Mouse (Mus musculus): ENCODE measurements around the gene Trex2. TPM values are rescaled to one million over a fixed set of nuclear protein-coding genes. Genes with fewer than 3 reads are reported as not detected.

The Trex2 gene
- polyA plus RNA-seq, 1 experiment from 2014 or later, result not detected

- Histone ChIP-seq H3K4me1 (no peaks in the 10 kb centered on the region), H3K27ac (no peak overlapping the region), H3K4me3 (no peak overlapping the region), H3K27me3 (replicated peaks) (no peaks in the 10 kb centered on the region), H3K9ac (no peak overlapping the region), H3K36me3 (no peaks in the 10 kb centered on the region), H3K9me3 (no peaks in the 10 kb centered on the region), H3K4me2 (replicated peaks) (no peak overlapping the region)
- WGBS, result 80% methylated on average over 1 of the region's 1 CpGs
- no peak for ATAC-seq (ENCODE audit: low FRiP score, low read depth)
Observed at GRCm38 (mm10) chrX:73468752-73469151, 33.6 kb upstream of the Trex2 start.

DNA sequence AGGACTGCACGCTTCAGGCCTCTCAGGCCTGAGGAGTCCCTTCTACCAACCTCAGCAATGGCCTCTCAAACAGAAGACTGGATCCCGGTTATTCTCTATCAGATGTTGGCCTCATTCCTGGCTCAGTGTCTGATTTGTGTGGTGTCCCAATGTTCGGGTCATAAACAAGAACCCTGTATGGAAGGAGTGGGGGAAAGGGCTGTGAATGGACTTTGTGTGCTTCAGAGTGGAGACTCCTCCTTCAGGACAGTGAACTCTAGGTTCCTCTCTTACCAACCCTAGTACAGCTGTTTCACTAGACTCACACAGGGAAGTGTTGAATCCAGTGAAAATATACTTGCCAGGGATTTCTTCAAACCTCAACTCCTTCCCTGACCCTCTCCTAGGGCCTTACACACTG lies 33.2 kb upstream of the Trex2 start:
- no peaks in the 10 kb centered on the region for H3K27me3 ChIP-seq (replicated peaks)
- no peaks in the 10 kb centered on the region for H3K9me3 ChIP-seq
- H3K36me3 ChIP-seq, result no peaks in the 10 kb centered on the region
- H3K4me1 ChIP-seq, result no peaks in the 10 kb centered on the region
- WGBS, result 76% methylated on average over 3 of the region's 3 CpGs
- no peak for ATAC-seq (ENCODE audit: low FRiP score, low read depth)
- H3K27ac ChIP-seq, result no peak overlapping the region
- H3K4me3 ChIP-seq, result no peak overlapping the region
- no peak overlapping the region for H3K9ac ChIP-seq
- no peak overlapping the region for H3K4me2 ChIP-seq (replicated peaks)

DNA sequence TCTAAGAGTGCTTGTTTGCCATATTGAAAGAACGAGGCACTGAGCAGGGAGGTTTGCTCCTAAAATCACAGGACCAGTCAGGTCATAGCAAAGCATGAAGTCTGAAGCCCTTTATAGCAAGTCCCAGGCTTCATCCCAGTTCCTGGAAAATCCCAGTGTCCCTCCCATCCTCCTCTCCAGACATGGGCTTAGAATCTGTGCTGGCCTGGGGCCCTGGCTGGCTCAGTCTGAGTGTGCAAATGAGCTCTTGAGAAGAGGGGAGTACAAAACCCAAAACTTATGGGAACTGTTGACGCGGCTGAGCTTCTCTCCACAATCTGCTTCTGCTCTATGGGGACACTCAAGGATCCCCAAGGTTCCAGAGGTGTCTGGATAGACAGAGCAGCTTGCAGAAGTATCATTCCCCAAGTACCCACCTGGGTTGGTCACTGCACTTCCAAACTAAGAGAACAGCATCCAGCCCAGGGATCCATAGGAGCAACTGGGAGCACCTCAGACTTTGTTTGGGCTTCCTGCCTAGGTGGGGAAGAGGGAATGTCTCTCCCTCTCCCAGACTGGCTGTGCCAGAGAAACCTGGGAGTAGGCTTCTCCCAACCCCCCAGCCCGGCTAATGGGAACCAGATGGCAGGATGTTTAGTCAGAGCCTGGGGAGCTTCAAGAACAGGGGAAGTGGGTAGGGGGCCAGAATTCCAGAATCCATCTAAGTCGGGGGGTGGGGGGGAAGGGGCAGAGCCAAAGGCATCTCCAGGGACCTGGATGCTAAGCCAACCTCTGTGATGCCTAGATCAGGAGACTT lies 32.5 kb upstream of the Trex2 start:
- no peaks in the 10 kb centered on the region for H3K27me3 ChIP-seq (replicated peaks)
- H3K4me3 ChIP-seq, result no peak overlapping the region
- H3K4me1 ChIP-seq, result no peaks in the 10 kb centered on the region
- H3K36me3 ChIP-seq, result no peaks in the 10 kb centered on the region
- no peak for ATAC-seq (ENCODE audit: low FRiP score, low read depth)
- WGBS, result 62% methylated on average over 5 of the region's 5 CpGs
- H3K4me2 ChIP-seq (replicated peaks), result no peak overlapping the region
- no peak overlapping the region for H3K27ac ChIP-seq
- no peak overlapping the region for H3K9ac ChIP-seq
- no peaks in the 10 kb centered on the region for H3K9me3 ChIP-seq

GRCm38 (mm10) chrX:73465483-73466186 lies 30.5 kb upstream of the Trex2 start:
- WGBS, result 68% methylated on average over 9 of the region's 9 CpGs
- H3K27ac ChIP-seq, result no peak overlapping the region

DNA sequence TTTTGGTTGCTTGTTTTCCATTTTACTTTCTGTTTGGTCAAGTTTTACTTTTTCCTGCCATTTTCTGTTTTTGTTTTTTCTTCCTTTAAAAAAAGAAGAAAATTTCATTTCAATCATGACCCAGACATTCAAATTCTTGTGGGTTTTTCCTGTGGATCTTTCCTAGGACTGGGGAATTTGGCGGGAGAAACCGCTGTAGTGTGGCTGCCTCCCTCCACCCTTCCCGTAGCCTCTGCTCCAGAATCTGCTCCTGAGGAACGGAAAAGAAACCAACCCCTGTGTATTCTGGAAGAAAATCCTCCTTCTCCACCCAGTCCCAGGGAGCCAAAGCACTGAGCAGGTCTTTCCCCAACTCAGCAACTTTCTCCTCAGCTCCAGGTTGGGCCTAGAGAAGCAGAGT lies 25.6 kb upstream of the Trex2 start:
- H3K27me3 ChIP-seq (replicated peaks), result no peaks in the 10 kb centered on the region
- ATAC-seq (ENCODE audit: low FRiP score, low read depth), result no peak
- no peaks in the 10 kb centered on the region for H3K36me3 ChIP-seq
- H3K4me3 ChIP-seq, result no peak overlapping the region
- 85% methylated on average over 4 of the region's 4 CpGs for WGBS
- H3K4me1 ChIP-seq, result no peaks in the 10 kb centered on the region
- H3K9me3 ChIP-seq, result no peaks in the 10 kb centered on the region
- H3K4me2 ChIP-seq (replicated peaks), result no peak overlapping the region
- H3K27ac ChIP-seq, result no peak overlapping the region
- H3K9ac ChIP-seq, result no peak overlapping the region

More at GRCm38 (mm10) chrX:73465483-73466186, 30.5 kb upstream of the Trex2 start:
- no peak for ATAC-seq (ENCODE audit: low FRiP score, low read depth)
- Histone ChIP-seq H3K4me1 (no peaks in the 10 kb centered on the region), H3K9me3 (no peaks in the 10 kb centered on the region), H3K4me2 (replicated peaks) (no peak overlapping the region), H3K4me3 (no peak overlapping the region), H3K27me3 (replicated peaks) (no peaks in the 10 kb centered on the region), H3K36me3 (no peaks in the 10 kb centered on the region), H3K9ac (no peak overlapping the region)

DNA sequence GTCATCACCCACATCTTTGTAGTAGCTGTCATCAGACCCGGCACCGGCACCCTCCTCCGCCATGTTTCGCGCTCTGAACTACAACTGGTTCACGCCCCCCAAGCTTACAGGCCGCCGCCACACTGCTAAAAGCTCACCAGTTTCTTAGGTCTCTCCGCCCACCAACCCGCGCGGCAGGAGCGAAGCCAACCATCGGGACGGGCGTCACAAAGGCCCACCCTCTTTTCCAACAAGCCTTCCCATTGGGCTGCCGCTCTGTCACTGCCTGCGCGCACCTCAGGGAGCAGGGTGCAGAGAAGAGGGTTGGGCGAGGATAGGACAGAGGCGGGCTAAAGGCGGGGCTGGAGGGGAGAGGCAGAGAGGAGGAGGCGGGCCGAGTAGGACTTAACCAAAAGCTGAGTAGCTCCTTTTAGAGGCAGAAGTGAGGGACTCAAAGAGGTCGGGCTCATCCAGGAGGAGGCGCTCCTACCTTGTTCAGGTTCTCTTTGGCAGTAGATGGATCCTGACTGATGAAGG lies 23.8 kb upstream of the Trex2 start, which contains the start of gene Haus7:
Gene Haus7 (minus strand): TSS at position 168 of the 516 bp plus-strand sequence.
- 16% methylated on average over 26 of the region's 26 CpGs for WGBS
- Histone ChIP-seq H3K9ac (peak within 1 kb of the TSS; percentile 35), H3K36me3 (no peaks in the 10 kb centered on the region; the same call in 1 of the 2 replicates), H3K4me2 (replicated peaks) (peak within 1 kb of the TSS; percentile 61), H3K9me3 (no peaks in the 10 kb centered on the region), H3K27ac (no peak within 1 kb of the TSS), H3K4me3 (peak within 1 kb of the TSS; percentile 49), H3K27me3 (replicated peaks) (no peaks in the 10 kb centered on the region), H3K4me1 (no peaks in the 10 kb centered on the region)
- ATAC-seq (ENCODE audit: low FRiP score, low read depth), result peak; percentile 100

DNA sequence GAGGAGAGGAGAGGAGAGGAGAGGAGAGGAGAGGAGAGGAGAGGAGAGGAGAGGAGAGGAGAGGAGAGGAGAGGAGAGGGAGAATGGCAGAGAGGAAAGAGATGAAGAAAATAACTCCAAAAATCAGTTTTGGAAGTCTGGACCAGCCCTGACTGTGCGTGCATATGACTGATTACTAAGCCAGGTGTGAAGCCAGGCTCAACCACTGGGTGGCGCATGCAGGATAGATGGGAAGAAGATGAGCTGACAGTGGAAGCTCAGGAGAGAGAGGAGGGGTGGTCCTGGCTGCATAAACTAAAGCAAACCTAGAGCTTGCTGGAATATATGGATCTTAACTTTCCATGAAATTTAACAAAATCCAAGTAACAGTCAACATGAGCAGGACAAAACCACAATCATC lies 16.8 kb upstream of the Trex2 start:
- no peak overlapping the region for H3K9ac ChIP-seq

DNA sequence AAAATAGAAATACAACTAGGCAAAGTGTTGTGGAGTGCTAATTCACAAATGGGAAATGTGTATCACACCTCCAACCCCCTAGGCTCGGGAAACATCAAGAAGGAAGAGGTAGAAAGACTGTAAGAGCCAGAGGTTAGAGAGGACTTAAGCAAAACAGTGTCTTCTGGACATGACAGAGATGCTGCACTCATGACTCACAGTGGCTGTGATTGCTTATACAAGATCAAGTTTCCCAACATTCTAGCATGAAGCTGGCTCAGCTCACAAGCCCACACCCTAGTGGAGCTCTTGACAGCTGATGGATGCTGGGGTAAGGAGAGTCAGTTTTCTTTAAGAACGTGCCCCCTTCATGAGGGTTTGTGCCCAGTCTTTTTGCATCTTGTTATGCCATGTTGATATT lies 6.3 kb upstream of the Trex2 start:
- no peak overlapping the region for H3K4me3 ChIP-seq
- H3K27ac ChIP-seq, result no peak overlapping the region
- no peak overlapping the region for H3K4me2 ChIP-seq (replicated peaks)
- H3K27me3 ChIP-seq (replicated peaks), result no peaks in the 10 kb centered on the region
- no peaks in the 10 kb centered on the region for H3K9me3 ChIP-seq
- no peak for ATAC-seq (ENCODE audit: low FRiP score, low read depth)
- no peak overlapping the region for H3K9ac ChIP-seq
- 77% methylated on average over 2 of the region's 2 CpGs for WGBS
- 0 out of 2 replicates have a peak, but pooled peaks cover 3% of the 10 kb centered on the region for H3K36me3 ChIP-seq
- H3K4me1 ChIP-seq, result no peaks in the 10 kb centered on the region

More for the DNA sequence above, 16.8 kb upstream of the Trex2 start:
- Histone ChIP-seq H3K36me3 (no peaks in the 10 kb centered on the region; the same call in 1 of the 2 replicates), H3K4me1 (no peaks in the 10 kb centered on the region), H3K9me3 (no peaks in the 10 kb centered on the region), H3K27me3 (replicated peaks) (no peaks in the 10 kb centered on the region), H3K4me3 (no peak overlapping the region), H3K27ac (no peak overlapping the region), H3K4me2 (replicated peaks) (no peak overlapping the region)
- no peak for ATAC-seq (ENCODE audit: low FRiP score, low read depth)
- WGBS, result 29% methylated on average over 2 of the region's 2 CpGs

DNA sequence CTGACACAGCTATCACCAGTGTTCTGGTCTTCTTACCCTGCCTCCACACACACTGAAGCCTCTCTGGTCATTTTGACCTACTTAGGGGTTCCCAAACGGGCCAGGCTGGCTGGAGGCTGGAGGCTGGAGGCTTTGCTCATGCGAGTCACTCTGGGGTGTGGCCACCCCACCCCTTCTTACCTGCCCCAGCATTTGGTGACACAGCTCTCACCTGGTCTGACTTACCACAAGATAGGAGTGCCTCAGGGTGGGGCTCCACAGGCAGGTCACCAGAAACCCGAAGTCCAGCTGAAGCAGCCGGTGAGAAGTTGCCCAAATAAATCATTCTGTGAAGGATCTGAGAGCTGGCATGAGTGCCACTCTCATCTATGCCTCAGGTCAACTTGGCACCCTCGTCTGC lies 2.3 kb downstream of the Trex2 start:
- Histone ChIP-seq H3K27me3 (replicated peaks) (no peaks in the 10 kb centered on the region), H3K27ac (no peak overlapping the region), H3K9ac (no peak overlapping the region), H3K4me2 (replicated peaks) (no peak overlapping the region), H3K4me3 (no peak overlapping the region), H3K9me3 (no peaks in the 10 kb centered on the region), H3K36me3 (0 out of 2 replicates have a peak, but pooled peaks cover 5% of the 10 kb centered on the region), H3K4me1 (no peaks in the 10 kb centered on the region)
- ATAC-seq (ENCODE audit: low FRiP score, low read depth), result no peak
- 76% methylated on average over 5 of the region's 5 CpGs for WGBS

GRCm38 (mm10) chrX:73430036-73430435 lies 5.1 kb downstream of the Trex2 start:
- no peak overlapping the region for H3K4me3 ChIP-seq
- H3K27ac ChIP-seq, result no peak overlapping the region
- no peaks in the 10 kb centered on the region for H3K9me3 ChIP-seq
- ATAC-seq (ENCODE audit: low FRiP score, low read depth), result no peak
- no peaks in the 10 kb centered on the region for H3K36me3 ChIP-seq
- H3K4me1 ChIP-seq, result no peaks in the 10 kb centered on the region
- no peaks in the 10 kb centered on the region for H3K27me3 ChIP-seq (replicated peaks)
- no peak overlapping the region for H3K9ac ChIP-seq
- 80% methylated on average over 2 of the region's 2 CpGs for WGBS
- no peak overlapping the region for H3K4me2 ChIP-seq (replicated peaks)

DNA sequence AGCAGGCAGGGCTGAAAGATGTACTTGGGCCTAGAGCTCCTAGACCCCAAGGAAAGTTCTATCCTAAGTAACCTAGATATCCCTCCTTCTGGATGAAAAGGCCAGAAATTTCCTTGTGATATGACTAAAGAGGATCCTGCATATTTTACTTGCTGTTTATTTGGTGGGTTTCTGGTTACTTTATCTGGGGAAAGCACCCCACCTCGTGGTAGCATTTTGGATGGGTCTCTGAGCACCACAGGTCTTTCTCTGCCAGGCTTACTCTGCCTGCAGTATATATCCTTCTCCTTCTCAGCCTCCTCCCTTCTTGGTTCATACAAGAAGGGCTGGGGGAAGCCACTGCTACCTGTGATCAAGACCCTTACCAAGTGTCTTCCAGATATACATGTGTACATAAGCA lies 22.4 kb downstream of the Trex2 start:
- H3K4me2 ChIP-seq (replicated peaks), result no peak overlapping the region
- no peak overlapping the region for H3K4me3 ChIP-seq
- no peak overlapping the region for H3K27ac ChIP-seq
- H3K9me3 ChIP-seq, result no peaks in the 10 kb centered on the region
- H3K36me3 ChIP-seq, result no peaks in the 10 kb centered on the region
- no peak for ATAC-seq (ENCODE audit: low FRiP score, low read depth)
- H3K4me1 ChIP-seq, result no peaks in the 10 kb centered on the region
- WGBS, result 24% methylated on average over 1 of the region's 1 CpGs
- no peak overlapping the region for H3K9ac ChIP-seq
- no peaks in the 10 kb centered on the region for H3K27me3 ChIP-seq (replicated peaks)

GRCm38 (mm10) chrX:73410880-73411517 lies 24.1 kb downstream of the Trex2 start, which contains the start of gene Zfp92:
Zfp92 (plus strand) TSS chrX:73411096.
- Histone ChIP-seq H3K27me3 (replicated peaks) (no peaks in the 10 kb centered on the region), H3K9ac (no peak within 1 kb of the TSS), H3K36me3 (no peaks in the 10 kb centered on the region), H3K27ac (no peak within 1 kb of the TSS), H3K4me3 (peak within 1 kb of the TSS; percentile 21), H3K4me2 (replicated peaks) (peak within 1 kb of the TSS; percentile 57), H3K4me1 (no peaks in the 10 kb centered on the region), H3K9me3 (no peaks in the 10 kb centered on the region)
- 22% methylated on average over 20 of the region's 20 CpGs for WGBS
- ATAC-seq (ENCODE audit: low FRiP score, low read depth), result no peak
